Mouse (Mus musculus): Measurements from ENCODE around the gene Gm4340. TPM values are rescaled to one million over a fixed set of nuclear protein-coding genes. Genes with fewer than 3 reads are reported as not detected.
"Not testable (repeated sequence)": the region's sequence is repeated elsewhere in the genome, so short reads cannot be mapped to it uniquely, and the experiment has no call there.

Gm4340 gene
- polyA plus RNA-seq (2012; rRNA removed), result not detected in 2 replicates

- not testable (repeated sequence) for H3K27me3 ChIP-seq (ENCODE audit: control insufficient read depth, insufficient read depth, low read length); H3K4me1 ChIP-seq (replicated peaks; ENCODE audit: control insufficient read depth, insufficient read depth, low read length); H3K4me3 ChIP-seq (ENCODE audit: control insufficient read depth, insufficient read depth, low read length); H3K36me3 ChIP-seq (ENCODE audit: control insufficient read depth, insufficient read depth, low read length); H3K27ac ChIP-seq (ENCODE audit: control insufficient read depth, insufficient read depth, low read length); DNase-seq
- WGBS, result no CpG with 5 or more reads among the region's 3 CpGs
These were observed at the start of gene Gm4340 for GRCm38 (mm10) chr10:104193742-104194141. Gene Gm4340, plus strand, starts transcription at chr10:104194042.

GRCm38 (mm10) chr10:104151197-104151596 is 42.6 kb upstream of the Gm4340 start, which contains the start of gene Gm6763:
Gene Gm6763, plus strand, starts transcription at chr10:104151497.
- DNase-seq; H3K4me1 ChIP-seq (replicated peaks; ENCODE audit: control insufficient read depth, insufficient read depth, low read length); H3K36me3 ChIP-seq (ENCODE audit: control insufficient read depth, insufficient read depth, low read length); H3K27ac ChIP-seq (ENCODE audit: control insufficient read depth, insufficient read depth, low read length); H3K27me3 ChIP-seq (ENCODE audit: control insufficient read depth, insufficient read depth, low read length); H3K4me3 ChIP-seq (ENCODE audit: control insufficient read depth, insufficient read depth, low read length): not testable (repeated sequence)
- WGBS, result no CpG with 5 or more reads among the region's 3 CpGs

GRCm38 (mm10) chr10:104159706-104160105 is 34.1 kb upstream of the Gm4340 start, which contains the start of gene Gm8764:
Gene Gm8764, plus strand, starts transcription at chr10:104160006.
- WGBS, result no CpG with 5 or more reads among the region's 3 CpGs

GRCm38 (mm10) chr10:104168215-104168614 is 25.6 kb upstream of the Gm4340 start, which contains the start of gene Gm21304:
Gene Gm21304, plus strand, starts transcription at chr10:104168515.
- not testable (repeated sequence) for H3K4me1 ChIP-seq (replicated peaks; ENCODE audit: control insufficient read depth, insufficient read depth, low read length); H3K4me3 ChIP-seq (ENCODE audit: control insufficient read depth, insufficient read depth, low read length); H3K36me3 ChIP-seq (ENCODE audit: control insufficient read depth, insufficient read depth, low read length); DNase-seq; H3K27me3 ChIP-seq (ENCODE audit: control insufficient read depth, insufficient read depth, low read length); H3K27ac ChIP-seq (ENCODE audit: control insufficient read depth, insufficient read depth, low read length)
- WGBS, result no CpG with 5 or more reads among the region's 3 CpGs

More at GRCm38 (mm10) chr10:104159706-104160105, 34.1 kb upstream of the Gm4340 start, which contains the start of gene Gm8764:
- H3K27me3 ChIP-seq (ENCODE audit: control insufficient read depth, insufficient read depth, low read length); DNase-seq; H3K4me1 ChIP-seq (replicated peaks; ENCODE audit: control insufficient read depth, insufficient read depth, low read length); H3K27ac ChIP-seq (ENCODE audit: control insufficient read depth, insufficient read depth, low read length); H3K36me3 ChIP-seq (ENCODE audit: control insufficient read depth, insufficient read depth, low read length); H3K4me3 ChIP-seq (ENCODE audit: control insufficient read depth, insufficient read depth, low read length): not testable (repeated sequence)

GRCm38 (mm10) chr10:104176724-104177123 is 17.1 kb upstream of the Gm4340 start, which contains the start of gene Gm21312:
Gene Gm21312, plus strand, starts transcription at chr10:104177024.
- not testable (repeated sequence) for H3K36me3 ChIP-seq (ENCODE audit: control insufficient read depth, insufficient read depth, low read length); H3K4me3 ChIP-seq (ENCODE audit: control insufficient read depth, insufficient read depth, low read length); H3K27ac ChIP-seq (ENCODE audit: control insufficient read depth, insufficient read depth, low read length); H3K27me3 ChIP-seq (ENCODE audit: control insufficient read depth, insufficient read depth, low read length); H3K4me1 ChIP-seq (replicated peaks; ENCODE audit: control insufficient read depth, insufficient read depth, low read length); DNase-seq
- WGBS, result no CpG with 5 or more reads among the region's 3 CpGs

- H3K4me1 ChIP-seq (replicated peaks; ENCODE audit: control insufficient read depth, insufficient read depth, low read length); H3K36me3 ChIP-seq (ENCODE audit: control insufficient read depth, insufficient read depth, low read length); H3K4me3 ChIP-seq (ENCODE audit: control insufficient read depth, insufficient read depth, low read length); DNase-seq; H3K27me3 ChIP-seq (ENCODE audit: control insufficient read depth, insufficient read depth, low read length); H3K27ac ChIP-seq (ENCODE audit: control insufficient read depth, insufficient read depth, low read length): not testable (repeated sequence)
- no CpG with 5 or more reads among the region's 3 CpGs for WGBS
These were observed 8.6 kb upstream of the Gm4340 start, which contains the start of gene Gm20765 for GRCm38 (mm10) chr10:104185233-104185632. Gene Gm20765, plus strand, starts transcription at chr10:104185533.

GRCm38 (mm10) chr10:104209655-104210054 is 15.8 kb downstream of the Gm4340 start:
- no peak overlapping the region for H3K4me3 ChIP-seq (ENCODE audit: control insufficient read depth, insufficient read depth, low read length)
- H3K4me1 ChIP-seq (replicated peaks; ENCODE audit: control insufficient read depth, insufficient read depth, low read length), result no peaks in the 10 kb centered on the region
- no peaks in the 10 kb centered on the region for H3K27me3 ChIP-seq (ENCODE audit: control insufficient read depth, insufficient read depth, low read length)
- DNase-seq, result no peak
- no peak overlapping the region for H3K27ac ChIP-seq (ENCODE audit: control insufficient read depth, insufficient read depth, low read length)
- no peaks in the 10 kb centered on the region for H3K36me3 ChIP-seq (ENCODE audit: control insufficient read depth, insufficient read depth, low read length)
- 82% methylated on average over 1 of the region's 1 CpGs for WGBS
- TF ChIP-seq POLR2A (IDR thresholded peaks at IDR 0.05; ENCODE audit: control insufficient read depth, extremely low read depth, insufficient read depth, low read length, poor library complexity) (no peak), CTCF (IDR thresholded peaks at IDR 0.05; ENCODE audit: borderline replicate concordance, control insufficient read depth, extremely low read depth, insufficient read depth, low read length, poor library complexity) (no peak)
